Comparison of ENCODE assay signal across 7 mouse cellular contexts in the genomic region with DNA sequence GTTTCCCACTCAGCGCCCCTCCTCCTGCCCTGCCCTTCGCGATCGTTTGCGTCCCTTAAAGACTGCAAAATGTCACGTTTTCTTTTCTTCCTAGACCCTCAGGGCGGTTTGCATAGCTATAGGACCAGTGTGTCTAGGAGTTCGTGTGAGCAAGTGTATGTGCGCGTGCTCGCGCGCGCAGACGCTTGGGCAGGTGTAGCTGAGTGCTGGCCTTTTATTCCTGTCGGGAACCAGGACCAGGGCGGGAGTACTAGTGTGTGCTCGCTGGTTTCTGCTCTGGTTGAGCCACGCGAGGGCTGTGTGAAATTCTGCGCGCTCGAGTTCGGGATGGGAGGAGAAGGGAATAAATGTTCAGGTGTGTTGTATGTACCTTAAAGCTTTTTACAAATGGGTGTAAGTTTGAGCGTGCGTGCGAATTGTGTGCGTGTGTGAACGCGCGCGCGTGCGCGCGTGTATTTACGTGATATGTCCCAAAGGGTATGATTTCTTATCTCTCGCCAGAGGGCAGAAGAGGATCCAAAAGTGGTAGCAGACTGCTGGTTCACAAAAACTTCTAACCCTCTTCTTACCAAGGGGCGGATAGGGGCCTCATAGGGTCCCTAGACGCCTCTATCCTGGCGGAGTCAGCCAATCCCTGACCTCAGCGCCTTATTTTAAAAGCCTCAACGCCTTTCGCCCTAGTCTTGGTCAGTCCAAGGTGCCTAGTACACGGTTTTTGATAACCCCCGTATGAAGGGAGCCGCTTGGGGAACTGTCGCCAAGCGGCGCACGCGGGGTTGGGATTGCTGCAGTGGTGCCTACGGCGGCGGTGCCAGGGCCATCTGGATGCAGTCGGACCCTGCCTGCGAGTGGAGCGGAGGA. TPM values are rescaled to one million over a fixed set of nuclear protein-coding genes. Genes with fewer than 3 reads are reported as not detected.
A peak's percentile ranks its signal among the peaks of the same experiment; 100 is the strongest.
DNase-seq lines count a peak whose midpoint lies in the region; ATAC-seq and TF ChIP-seq lines count a peak whose summit lies in the region.

No protein-coding gene starts in this region.

- peaks cover 19% of the 10 kb centered on the region for H3K27me3 ChIP-seq in ES-Bruce4 (ENCODE audit: control insufficient read depth, insufficient read depth, low read length, poor library complexity, severe bottlenecking)
- peaks cover 88% of the 10 kb centered on the region for H3K27me3 ChIP-seq in embryonic facial prominence, embryonic 13.5 days
- peaks cover 83% of the 10 kb centered on the region for H3K27me3 ChIP-seq in hindbrain, embryonic 12.5 days
- H3K27me3 ChIP-seq in limb, embryonic 11.5 days (ENCODE audit: control insufficient read depth, insufficient read depth, low read length): peaks cover 73% of the 10 kb centered on the region
- peaks cover 66% of the 10 kb centered on the region for H3K27me3 ChIP-seq in midbrain, embryonic 11.5 days (ENCODE audit: control insufficient read depth, insufficient read depth, low read length)

- peak overlapping the region; percentile 82 for H3K4me2 ChIP-seq in embryonic facial prominence, embryonic 13.5 days
- peak overlapping the region; percentile 81 for H3K4me2 ChIP-seq in hindbrain, embryonic 12.5 days (replicated peaks)
- peak overlapping the region; percentile 77 for H3K4me2 ChIP-seq in limb, embryonic 11.5 days (ENCODE audit: low read depth, severe bottlenecking)
- H3K4me2 ChIP-seq in midbrain, embryonic 11.5 days: peak overlapping the region; percentile 87

- no peaks in the 10 kb centered on the region for H3K9me3 ChIP-seq in ES-Bruce4 (replicated peaks; ENCODE audit: control insufficient read depth, insufficient read depth, low read length, poor library complexity, severe bottlenecking)
- H3K9me3 ChIP-seq in embryonic facial prominence, embryonic 13.5 days: no peaks in the 10 kb centered on the region
- H3K9me3 ChIP-seq in hindbrain, embryonic 12.5 days (replicated peaks): no peaks in the 10 kb centered on the region
- H3K9me3 ChIP-seq in limb, embryonic 11.5 days (ENCODE audit: control insufficient read depth, low read length): no peaks in the 10 kb centered on the region
- no peaks in the 10 kb centered on the region for H3K9me3 ChIP-seq in midbrain, embryonic 11.5 days (ENCODE audit: control insufficient read depth, low read length)

- TF ChIP-seq POLR2A in ES-Bruce4 (IDR thresholded peaks at IDR 0.05; ENCODE audit: insufficient read depth, low read length): no peak

- DNase-seq in CD4-positive helper T cell, adult 2 months (ENCODE audit: low read depth, low spot score): peak; percentile 50
- DNase-seq in limb, embryonic 11.5 days (ENCODE audit: low spot score): peak; percentile 59
- DNase-seq in midbrain, embryonic 11.5 days (ENCODE audit: low spot score, missing footprints): peak; percentile 95
- DNase-seq in urinary bladder, postnatal 36 days (ENCODE audit: low spot score in 2 of 2): no peak

- H3K9ac ChIP-seq in ES-Bruce4 (ENCODE audit: low read depth, poor library complexity, severe bottlenecking): peak overlapping the region; percentile 32; the same call in 1 of the 2 replicates
- 0 out of 2 replicates have a peak overlapping the region, but pooled peaks have one; percentile 12 for H3K9ac ChIP-seq in embryonic facial prominence, embryonic 13.5 days
- H3K9ac ChIP-seq in hindbrain, embryonic 12.5 days: peak overlapping the region; percentile 69; the same call in 1 of the 2 replicates
- H3K9ac ChIP-seq in limb, embryonic 11.5 days (ENCODE audit: low read length): no peak overlapping the region
- H3K9ac ChIP-seq in midbrain, embryonic 11.5 days (ENCODE audit: low read length): peak overlapping the region; percentile 40

- no peak for TF ChIP-seq EP300 in ES-Bruce4 (IDR thresholded peaks at IDR 0.05; ENCODE audit: insufficient read depth, low read depth, low read length)

- 0 out of 2 replicates have a peak, but pooled peaks have one; percentile 12 for ATAC-seq in embryonic facial prominence, embryonic 13.5 days (ENCODE audit: insufficient number of reproducible peaks, insufficient read depth, low FRiP score, low TSS enrichment, low read depth)
- ATAC-seq in hindbrain, embryonic 12.5 days (ENCODE audit: low FRiP score): peak; percentile 9
- ATAC-seq in limb, embryonic 11.5 days (ENCODE audit: insufficient number of reproducible peaks, low FRiP score, low TSS enrichment, low read depth): no peak
- ATAC-seq in midbrain, embryonic 11.5 days (ENCODE audit: low FRiP score): peak; percentile 17

- H3K4me3 ChIP-seq in ES-Bruce4 (ENCODE audit: low read depth, low read length): peak overlapping the region; percentile 64
- peak overlapping the region; percentile 66 for H3K4me3 ChIP-seq in embryonic facial prominence, embryonic 13.5 days
- peak overlapping the region; percentile 64 for H3K4me3 ChIP-seq in hindbrain, embryonic 12.5 days
- H3K4me3 ChIP-seq in limb, embryonic 11.5 days (ENCODE audit: low read depth, low read length): peak overlapping the region; percentile 49
- H3K4me3 ChIP-seq in midbrain, embryonic 11.5 days (ENCODE audit: low read depth, low read length): peak overlapping the region; percentile 52

- TF ChIP-seq CTCF in ES-Bruce4 (IDR thresholded peaks at IDR 0.05; ENCODE audit: low read depth, low read length): no peak

- no peak overlapping the region for H3K27ac ChIP-seq in ES-Bruce4 (ENCODE audit: insufficient read depth, low read length)
- H3K27ac ChIP-seq in embryonic facial prominence, embryonic 13.5 days: no peak overlapping the region
- no peak overlapping the region for H3K27ac ChIP-seq in hindbrain, embryonic 12.5 days
- no peak overlapping the region for H3K27ac ChIP-seq in limb, embryonic 11.5 days (replicated peaks; ENCODE audit: low read depth, low read length)
- H3K27ac ChIP-seq in midbrain, embryonic 11.5 days (ENCODE audit: low read depth, low read length): no peak overlapping the region

- H3K36me3 ChIP-seq in ES-Bruce4 (ENCODE audit: control insufficient read depth, insufficient read depth, low read length, poor library complexity, severe bottlenecking): no peaks in the 10 kb centered on the region
- no peaks in the 10 kb centered on the region for H3K36me3 ChIP-seq in embryonic facial prominence, embryonic 13.5 days
- H3K36me3 ChIP-seq in hindbrain, embryonic 12.5 days: no peaks in the 10 kb centered on the region
- H3K36me3 ChIP-seq in limb, embryonic 11.5 days (ENCODE audit: control insufficient read depth, insufficient read depth, low read length): no peaks in the 10 kb centered on the region
- H3K36me3 ChIP-seq in midbrain, embryonic 11.5 days (ENCODE audit: control insufficient read depth, insufficient read depth, low read length): no peaks in the 10 kb centered on the region

- under 1% methylated on average over 58 of the region's 58 CpGs for WGBS in embryonic facial prominence, embryonic 13.5 days
- under 1% methylated on average over 58 of the region's 58 CpGs for WGBS in hindbrain, embryonic 12.5 days
- under 1% methylated on average over 58 of the region's 58 CpGs for WGBS in limb, embryonic 11.5 days
- under 1% methylated on average over 58 of the region's 58 CpGs for WGBS in midbrain, embryonic 11.5 days

- H3K4me1 ChIP-seq in ES-Bruce4 (ENCODE audit: control insufficient read depth, insufficient read depth, low read length): no peaks in the 10 kb centered on the region
- H3K4me1 ChIP-seq in embryonic facial prominence, embryonic 13.5 days: peaks cover 47% of the 10 kb centered on the region
- peaks cover 40% of the 10 kb centered on the region for H3K4me1 ChIP-seq in hindbrain, embryonic 12.5 days
- H3K4me1 ChIP-seq in limb, embryonic 11.5 days (ENCODE audit: control insufficient read depth, insufficient read depth, low read length): peaks cover 16% of the 10 kb centered on the region
- peaks cover 30% of the 10 kb centered on the region for H3K4me1 ChIP-seq in midbrain, embryonic 11.5 days (ENCODE audit: control insufficient read depth, insufficient read depth, low read length)

RNA-seq across cellular contexts. Expression of gene Rtn4rl2, which starts 1.1 kb away (rescaled TPM):
- polyA plus RNA-seq in ES-Bruce4 (2011; ENCODE audit: insufficient read depth, insufficient read length, low read depth, missing spikeins): not detected in 2 replicates
- polyA plus RNA-seq in embryonic facial prominence, embryonic 13.5 days (2015; fragmentation: Nextera tagmentation; extraction: Ambion mirVana): 1.0 and 1.3 TPM in 2 replicates
- polyA plus RNA-seq in hindbrain, embryonic 12.5 days (2016; fragmentation: Nextera tagmentation; extraction: Ambion mirVana): 5.2 and 6.4 TPM in 2 replicates
- polyA plus RNA-seq in limb, embryonic 11.5 days (2014; fragmentation: Nextera tagmentation; extraction: Ambion mirVana): 0.75 and 0.96 TPM in 2 replicates
- 1.4 and 1.6 TPM in 2 replicates for polyA plus RNA-seq in midbrain, embryonic 11.5 days (2014; fragmentation: Nextera tagmentation; extraction: Ambion mirVana)

RNA-seq across cellular contexts. Expression of gene Slc43a3, which starts 48.7 kb away (rescaled TPM):
- 4.4 and 4.9 TPM in 2 replicates for polyA plus RNA-seq in ES-Bruce4 (2011; ENCODE audit: insufficient read depth, insufficient read length, low read depth, missing spikeins)
- polyA plus RNA-seq in embryonic facial prominence, embryonic 13.5 days (2015; fragmentation: Nextera tagmentation; extraction: Ambion mirVana): 32.7 and 33.0 TPM in 2 replicates
- 20.7 and 21.2 TPM in 2 replicates for polyA plus RNA-seq in hindbrain, embryonic 12.5 days (2016; fragmentation: Nextera tagmentation; extraction: Ambion mirVana)
- polyA plus RNA-seq in limb, embryonic 11.5 days (2014; fragmentation: Nextera tagmentation; extraction: Ambion mirVana): 31.6 and 31.7 TPM in 2 replicates
- 17.6 and 19.0 TPM in 2 replicates for polyA plus RNA-seq in midbrain, embryonic 11.5 days (2014; fragmentation: Nextera tagmentation; extraction: Ambion mirVana)

RNA-seq across cellular contexts. Expression of gene Slc43a1, which starts 49.0 kb away (rescaled TPM):
- 11.5 and 12.3 TPM in 2 replicates for polyA plus RNA-seq in ES-Bruce4 (2011; ENCODE audit: insufficient read depth, insufficient read length, low read depth, missing spikeins)
- 16.5 and 17.0 TPM in 2 replicates for polyA plus RNA-seq in embryonic facial prominence, embryonic 13.5 days (2015; fragmentation: Nextera tagmentation; extraction: Ambion mirVana)
- polyA plus RNA-seq in hindbrain, embryonic 12.5 days (2016; fragmentation: Nextera tagmentation; extraction: Ambion mirVana): 9.1 and 12.0 TPM in 2 replicates
- polyA plus RNA-seq in limb, embryonic 11.5 days (2014; fragmentation: Nextera tagmentation; extraction: Ambion mirVana): 36.0 and 37.8 TPM in 2 replicates
- 16.3 and 18.6 TPM in 2 replicates for polyA plus RNA-seq in midbrain, embryonic 11.5 days (2014; fragmentation: Nextera tagmentation; extraction: Ambion mirVana)

Comparison
In these comparisons a context has a peak if more than half of its experiments do, and no peak if none do; other contexts are left out.
1. DNase-seq: peak in CD4-positive helper T cell, adult 2 months (single experiment), limb, embryonic 11.5 days (single experiment) and midbrain, embryonic 11.5 days (single experiment); none in urinary bladder, postnatal 36 days (0 of 2).
2. Peak in every context shown above with its lines, with median percentiles within 50 percentile points of each other: H3K4me3 ChIP-seq and H3K4me2 ChIP-seq.